Mouse (Mus musculus): ENCODE results near the gene Nkpd1. TPM values are rescaled to one million over a fixed set of nuclear protein-coding genes. Genes with fewer than 3 reads are reported as not detected.

The Nkpd1 gene
- polyA plus RNA-seq, 1 experiment from 2014 or later, result 0.11 TPM

DNA sequence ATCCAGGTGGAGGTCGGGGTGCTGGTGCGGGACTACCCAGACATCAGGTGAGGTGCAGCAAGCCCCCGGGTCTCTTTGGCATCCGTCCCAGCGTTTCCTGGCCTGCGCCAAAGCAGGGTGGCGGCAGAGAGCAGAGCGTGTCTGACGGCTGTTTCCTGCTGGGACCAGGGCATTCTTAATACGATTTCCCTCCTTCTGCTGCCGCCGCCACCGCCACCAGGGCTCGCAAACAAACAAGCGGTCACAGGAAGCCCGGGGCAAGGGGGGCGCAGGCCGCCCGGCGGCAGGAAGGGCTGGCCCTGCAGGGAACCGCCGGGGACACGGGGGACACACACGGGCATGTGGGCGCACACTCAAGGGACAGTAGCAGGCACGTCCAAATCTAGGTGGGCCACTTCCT is 25.9 kb upstream of the Nkpd1 start:
- ATAC-seq (ENCODE audit: low FRiP score, low read depth), result no peak
- peaks cover 12% of the 10 kb centered on the region for H3K4me1 ChIP-seq
- 4% methylated on average over 26 of the region's 26 CpGs for WGBS
- H3K9ac ChIP-seq, result peak overlapping the region; percentile 46
- 0 out of 2 replicates have a peak overlapping the region, but pooled peaks have one; percentile 15 for H3K4me3 ChIP-seq
- H3K36me3 ChIP-seq, result no peaks in the 10 kb centered on the region
- peak overlapping the region; percentile 54 for H3K4me2 ChIP-seq (replicated peaks)
- H3K27me3 ChIP-seq (replicated peaks), result peaks cover 58% of the 10 kb centered on the region
- no peak overlapping the region for H3K27ac ChIP-seq
- no peaks in the 10 kb centered on the region for H3K9me3 ChIP-seq

DNA sequence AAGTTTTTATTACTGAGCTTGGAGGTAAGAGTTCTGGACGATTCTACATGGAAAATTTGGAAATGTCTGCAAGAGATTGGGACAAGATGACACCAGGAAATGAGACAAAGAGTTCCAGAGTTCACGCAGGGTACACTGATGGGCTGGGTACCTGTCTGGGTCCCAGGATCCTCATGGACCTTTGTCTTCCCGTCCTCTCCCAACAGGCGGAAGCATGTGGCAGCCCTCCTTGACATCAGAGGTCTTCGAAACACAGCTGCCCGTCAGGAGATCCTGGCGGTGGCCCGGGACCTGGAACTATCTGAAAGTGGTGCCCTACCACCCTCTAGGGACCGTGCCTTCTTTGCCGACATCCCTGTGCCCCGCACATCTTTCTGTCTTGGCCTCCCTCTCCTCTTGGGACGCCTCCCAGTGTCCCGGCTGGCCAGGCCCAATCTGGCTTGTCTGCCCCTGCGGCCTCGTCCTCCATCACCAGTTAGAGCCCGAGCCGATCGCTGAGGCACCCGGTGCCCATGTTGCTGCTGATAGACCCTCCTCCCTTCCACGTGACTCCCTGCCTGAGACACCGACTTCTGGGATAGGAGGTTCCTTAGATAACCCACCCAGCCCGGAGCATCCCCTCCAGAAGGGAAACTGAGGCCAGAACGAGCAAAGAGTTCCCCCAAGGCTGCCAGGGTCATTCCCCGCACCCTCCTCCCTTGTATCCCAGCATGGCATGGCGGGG is 22.7 kb upstream of the Nkpd1 start:
- Histone ChIP-seq H3K9me3 (no peaks in the 10 kb centered on the region), H3K4me1 (peaks cover 6% of the 10 kb centered on the region), H3K27ac (no peak overlapping the region), H3K27me3 (replicated peaks) (peaks cover 33% of the 10 kb centered on the region), H3K4me3 (no peak overlapping the region), H3K9ac (no peak overlapping the region), H3K36me3 (no peaks in the 10 kb centered on the region), H3K4me2 (replicated peaks) (no peak overlapping the region)
- 85% methylated on average over 25 of the region's 25 CpGs for WGBS
- no peak for ATAC-seq (ENCODE audit: low FRiP score, low read depth)

GRCm38 (mm10) chr7:19495521-19496213 is 22.0 kb upstream of the Nkpd1 start:
- WGBS, result 75% methylated on average over 20 of the region's 20 CpGs

DNA sequence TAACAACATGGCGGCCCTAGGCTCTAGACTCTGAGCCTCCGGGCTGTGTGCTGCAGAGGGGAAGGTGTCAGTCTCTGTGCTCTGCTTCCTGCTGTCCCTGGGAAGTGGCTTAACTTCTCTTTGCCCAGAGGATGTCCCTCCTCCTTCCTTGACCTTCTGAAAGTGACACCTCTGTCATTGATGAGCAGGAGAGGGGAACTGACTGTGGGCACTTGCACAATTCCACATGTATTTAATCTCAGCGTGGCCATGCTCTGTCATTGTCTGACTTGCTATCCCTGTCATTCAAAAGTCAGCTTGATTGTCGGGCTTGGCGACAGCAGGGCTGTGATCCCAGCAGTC is 21.5 kb upstream of the Nkpd1 start:
- Histone ChIP-seq H3K27ac (no peak overlapping the region), H3K4me3 (no peak overlapping the region), H3K36me3 (no peaks in the 10 kb centered on the region), H3K4me1 (peaks cover 6% of the 10 kb centered on the region), H3K27me3 (replicated peaks) (peaks cover 20% of the 10 kb centered on the region), H3K4me2 (replicated peaks) (no peak overlapping the region), H3K9ac (no peak overlapping the region), H3K9me3 (no peaks in the 10 kb centered on the region)
- WGBS, result 85% methylated on average over 5 of the region's 5 CpGs
- no peak for ATAC-seq (ENCODE audit: low FRiP score, low read depth)

More at GRCm38 (mm10) chr7:19495521-19496213, 22.0 kb upstream of the Nkpd1 start:
- no peak overlapping the region for H3K4me3 ChIP-seq
- peaks cover 26% of the 10 kb centered on the region for H3K27me3 ChIP-seq (replicated peaks)
- H3K4me1 ChIP-seq, result peaks cover 6% of the 10 kb centered on the region
- no peak overlapping the region for H3K4me2 ChIP-seq (replicated peaks)
- no peaks in the 10 kb centered on the region for H3K36me3 ChIP-seq
- H3K9ac ChIP-seq, result no peak overlapping the region
- no peak overlapping the region for H3K27ac ChIP-seq
- H3K9me3 ChIP-seq, result no peaks in the 10 kb centered on the region
- no peak for ATAC-seq (ENCODE audit: low FRiP score, low read depth)

- 74% methylated on average over 4 of the region's 4 CpGs for WGBS
- Histone ChIP-seq H3K4me1 (no peaks in the 10 kb centered on the region), H3K27me3 (replicated peaks) (peaks cover 3% of the 10 kb centered on the region; the same call in 1 of the 2 replicates), H3K4me2 (replicated peaks) (no peak overlapping the region), H3K4me3 (no peak overlapping the region), H3K9ac (0 out of 2 replicates have a peak overlapping the region, but pooled peaks have one; percentile 8), H3K9me3 (no peaks in the 10 kb centered on the region), H3K36me3 (no peaks in the 10 kb centered on the region), H3K27ac (no peak overlapping the region)
- ATAC-seq (ENCODE audit: low FRiP score, low read depth), result no peak
Measured at GRCm38 (mm10) chr7:19498326-19498725, 19.3 kb upstream of the Nkpd1 start.

DNA sequence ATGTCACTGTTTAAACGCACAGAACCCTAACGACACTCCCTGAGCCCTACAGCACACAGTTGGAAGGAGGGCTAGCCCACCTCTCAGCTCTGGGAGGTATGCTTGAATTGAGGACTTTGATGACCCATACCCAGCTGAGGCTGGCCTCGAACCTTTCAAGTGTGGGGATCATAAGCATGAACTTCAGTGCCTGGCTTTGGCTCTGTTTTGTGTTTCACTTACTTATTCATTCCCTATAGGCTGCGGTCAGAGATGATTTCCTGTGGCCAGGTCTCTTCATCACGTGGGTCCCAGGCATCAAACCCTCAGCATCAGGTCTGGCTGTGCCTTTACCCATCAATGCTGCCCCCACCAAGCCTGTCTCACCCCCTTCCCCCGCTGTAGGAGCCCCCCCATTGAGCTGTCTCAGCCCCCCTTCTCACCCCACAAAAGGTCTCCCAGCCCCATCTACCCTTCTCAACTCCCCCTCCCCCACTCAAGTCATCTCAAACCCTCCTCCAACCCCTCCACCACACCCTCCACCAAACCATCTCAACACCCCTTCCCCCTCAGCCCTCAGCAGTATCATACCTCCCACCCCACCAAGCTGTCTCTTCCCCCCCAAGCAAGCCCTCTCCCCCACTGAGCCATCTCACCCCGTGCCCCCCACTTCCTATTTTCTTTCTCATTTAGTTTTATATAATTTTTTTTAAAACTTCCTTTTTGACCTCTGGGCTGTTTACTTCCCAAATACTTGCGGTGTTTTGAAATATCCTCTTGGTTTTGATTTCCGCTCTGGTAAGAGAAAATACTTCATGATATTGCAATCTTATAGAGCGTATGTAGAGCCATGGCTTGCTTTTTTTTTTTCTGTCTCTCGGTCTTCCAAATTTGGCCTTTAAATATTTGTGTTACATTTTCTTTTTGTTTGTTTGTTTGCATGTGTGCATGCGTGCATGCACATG is 16.9 kb upstream of the Nkpd1 start:
- Histone ChIP-seq H3K27me3 (replicated peaks) (no peaks in the 10 kb centered on the region), H3K9ac (no peak overlapping the region), H3K36me3 (no peaks in the 10 kb centered on the region), H3K4me3 (no peak overlapping the region), H3K27ac (no peak overlapping the region), H3K4me2 (replicated peaks) (no peak overlapping the region), H3K4me1 (no peaks in the 10 kb centered on the region), H3K9me3 (no peaks in the 10 kb centered on the region)
- WGBS, result 74% methylated on average over 12 of the region's 12 CpGs
- no peak for ATAC-seq (ENCODE audit: low FRiP score, low read depth)

GRCm38 (mm10) chr7:19501658-19502057 is 16.0 kb upstream of the Nkpd1 start:
- Histone ChIP-seq H3K27me3 (replicated peaks) (no peaks in the 10 kb centered on the region), H3K4me2 (replicated peaks) (no peak overlapping the region), H3K9ac (no peak overlapping the region), H3K36me3 (no peaks in the 10 kb centered on the region), H3K9me3 (no peaks in the 10 kb centered on the region), H3K4me1 (peaks cover 2% of the 10 kb centered on the region), H3K4me3 (no peak overlapping the region), H3K27ac (no peak overlapping the region)
- ATAC-seq (ENCODE audit: low FRiP score, low read depth), result no peak
- WGBS, result 83% methylated on average over 4 of the region's 4 CpGs

DNA sequence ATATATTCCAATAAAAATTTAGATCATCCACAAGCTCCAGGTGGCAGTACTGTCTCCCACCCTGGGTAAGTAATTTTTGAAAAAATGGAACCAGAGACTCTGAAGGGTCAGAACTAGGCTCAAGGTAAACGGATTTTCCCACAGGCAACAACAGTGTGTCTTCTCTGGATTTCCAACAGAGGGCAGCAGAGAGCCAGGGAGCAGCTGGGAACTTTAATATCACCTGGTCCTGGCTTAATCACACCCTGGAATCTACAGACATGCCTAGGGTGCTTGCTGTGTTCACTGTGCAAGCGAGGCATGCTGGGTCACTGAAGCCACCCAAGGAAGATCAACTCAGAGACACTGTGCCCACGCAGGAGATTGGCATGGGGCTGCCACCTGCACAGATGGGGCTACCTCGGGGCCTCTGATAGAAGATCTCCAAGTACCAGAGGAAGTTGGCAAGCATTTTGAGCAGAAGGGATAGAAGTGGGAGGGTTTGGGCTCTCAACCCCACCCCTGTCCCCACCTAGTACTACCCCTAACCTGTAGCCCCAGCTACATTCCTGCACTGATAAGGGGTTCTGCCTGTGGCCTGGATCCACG is 14.1 kb upstream of the Nkpd1 start:
- Histone ChIP-seq H3K27me3 (replicated peaks) (no peaks in the 10 kb centered on the region), H3K9me3 (no peaks in the 10 kb centered on the region), H3K36me3 (no peaks in the 10 kb centered on the region), H3K9ac (no peak overlapping the region), H3K4me3 (no peak overlapping the region), H3K4me2 (replicated peaks) (no peak overlapping the region), H3K4me1 (peaks cover 14% of the 10 kb centered on the region), H3K27ac (no peak overlapping the region)
- no peak for ATAC-seq (ENCODE audit: low FRiP score, low read depth)
- 38% methylated on average over 5 of the region's 5 CpGs for WGBS

DNA sequence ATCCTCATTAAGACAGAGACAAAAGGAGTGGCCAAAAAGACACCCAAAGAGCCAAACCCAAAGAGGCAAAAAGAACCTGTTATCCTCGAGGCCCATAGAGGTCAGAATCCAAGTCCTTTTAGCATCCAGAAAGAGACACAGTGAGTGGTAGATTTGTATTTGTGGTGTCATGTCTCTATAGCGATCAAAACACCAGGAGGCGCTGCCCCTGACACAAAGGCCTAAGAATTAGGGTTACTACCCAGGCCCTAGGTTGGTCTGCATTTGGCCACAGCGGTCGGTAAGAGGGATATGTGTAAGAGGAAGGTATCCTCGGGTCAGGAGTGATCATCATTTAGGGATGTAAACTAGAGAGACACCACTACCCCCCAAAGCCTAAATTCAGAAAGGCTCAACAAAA is 11.3 kb upstream of the Nkpd1 start:
- H3K4me2 ChIP-seq (replicated peaks), result peak overlapping the region; percentile 91
- H3K27ac ChIP-seq, result no peak overlapping the region
- WGBS, result 27% methylated on average over 6 of the region's 6 CpGs
- no peaks in the 10 kb centered on the region for H3K36me3 ChIP-seq
- H3K4me3 ChIP-seq, result no peak overlapping the region
- H3K9ac ChIP-seq, result no peak overlapping the region
- H3K9me3 ChIP-seq, result no peaks in the 10 kb centered on the region
- no peak for ATAC-seq (ENCODE audit: low FRiP score, low read depth)
- no peaks in the 10 kb centered on the region for H3K27me3 ChIP-seq (replicated peaks)
- peaks cover 17% of the 10 kb centered on the region for H3K4me1 ChIP-seq

GRCm38 (mm10) chr7:19506969-19507611 is 10.5 kb upstream of the Nkpd1 start:
- under 1% methylated on average over 70 of the region's 71 CpGs for WGBS
- H3K4me2 ChIP-seq (replicated peaks), result peak overlapping the region; percentile 91
- H3K9ac ChIP-seq, result peak overlapping the region; percentile 75
- no peaks in the 10 kb centered on the region for H3K36me3 ChIP-seq
- H3K27me3 ChIP-seq (replicated peaks), result no peaks in the 10 kb centered on the region
- H3K4me1 ChIP-seq, result peaks cover 17% of the 10 kb centered on the region
- H3K9me3 ChIP-seq, result no peaks in the 10 kb centered on the region
- ATAC-seq (ENCODE audit: low FRiP score, low read depth), result peak; percentile 22; the same call in 1 of the 2 replicates
- no peak overlapping the region for H3K27ac ChIP-seq
- H3K4me3 ChIP-seq, result peak overlapping the region; percentile 76

DNA sequence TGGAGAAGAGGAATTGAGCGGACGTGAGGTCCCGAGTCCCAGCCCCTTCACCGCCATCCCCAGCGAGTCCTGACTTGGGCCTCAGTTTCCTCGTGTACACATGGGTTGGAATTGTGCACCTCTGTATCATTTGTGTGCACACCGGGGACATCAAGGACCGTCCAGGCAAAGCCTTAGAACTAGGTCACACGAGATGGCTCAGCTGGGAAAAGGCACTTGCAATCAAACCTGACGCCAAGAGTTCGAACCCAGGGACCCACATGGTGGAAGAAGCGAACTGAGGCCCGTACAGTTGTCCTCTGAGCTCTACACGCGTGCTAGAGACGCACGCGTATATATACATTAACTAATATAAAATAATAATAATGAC is 10.0 kb upstream of the Nkpd1 start:
- Histone ChIP-seq H3K9me3 (no peaks in the 10 kb centered on the region), H3K4me3 (peak overlapping the region; percentile 76), H3K36me3 (no peaks in the 10 kb centered on the region), H3K4me1 (peaks cover 17% of the 10 kb centered on the region), H3K9ac (peak overlapping the region; percentile 75), H3K27ac (no peak overlapping the region), H3K27me3 (replicated peaks) (no peaks in the 10 kb centered on the region), H3K4me2 (replicated peaks) (peak overlapping the region; percentile 91)
- no peak; the same call in 1 of the 2 replicates for ATAC-seq (ENCODE audit: low FRiP score, low read depth)
- WGBS, result 7% methylated on average over 18 of the region's 18 CpGs

Data from neural tube, embryonic 12.5 days (tissue).